Mouse (Mus musculus): ENCODE measurements around the gene Ifna6. TPM values are rescaled to one million over a fixed set of nuclear protein-coding genes. Genes with fewer than 3 reads are reported as not detected.
"Not testable (repeated sequence)": the region's sequence is repeated elsewhere in the genome, so short reads cannot be mapped to it uniquely, and the experiment has no call there.

The Ifna6 gene
- not detected in 2 replicates for total RNA-seq (2015)
- not detected in 2 replicates for total RNA-seq (2017)

DNA sequence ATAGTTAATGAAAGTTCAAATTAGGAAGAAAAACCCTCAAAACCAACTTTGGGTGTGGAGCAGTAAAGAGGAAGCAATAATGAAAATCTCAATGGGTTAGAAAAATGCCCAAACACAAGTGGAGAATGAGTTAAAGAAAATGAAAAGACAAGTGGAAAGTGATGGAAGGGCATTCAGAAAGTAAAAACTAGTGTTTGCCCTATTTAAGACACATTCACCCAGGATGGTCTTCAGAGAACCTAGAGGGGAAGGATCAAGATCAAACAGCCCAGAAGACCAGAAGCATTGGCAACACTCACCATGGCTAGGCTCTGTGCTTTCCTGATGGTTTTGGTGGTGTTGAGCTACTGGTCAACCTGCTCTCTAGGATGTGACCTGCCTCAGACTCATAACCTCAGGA is at the start of gene Ifna6:
Ifna6 (plus strand) TSS at position 301 of the 400 bp plus-strand sequence.
- ATAC-seq (replicated peaks; ENCODE audit: poor library complexity): not testable (repeated sequence)

DNA sequence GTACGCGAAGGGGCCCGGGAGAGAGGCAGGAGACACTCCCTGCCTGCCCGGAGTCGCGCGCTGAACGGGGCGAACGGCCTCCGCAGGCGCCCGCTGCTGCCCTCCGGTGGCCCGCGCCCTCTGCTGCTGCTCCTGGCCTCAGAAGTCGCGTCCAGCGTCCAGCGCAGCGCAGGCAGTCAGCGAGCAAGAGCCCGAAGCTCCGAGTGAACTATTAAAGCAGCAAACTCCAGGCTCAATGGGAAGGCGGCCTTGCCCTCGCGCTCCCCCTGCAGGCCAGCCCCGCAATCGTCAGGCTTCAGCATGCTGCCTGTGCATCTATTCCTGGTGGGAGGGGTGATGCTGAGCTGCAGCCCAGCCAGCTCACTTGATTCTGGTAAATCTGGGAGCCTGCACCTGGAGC is 47.7 kb upstream of the Ifna6 start, which contains the start of gene Gm13272:
Gm13272 (plus strand) TSS at position 301 of the 400 bp plus-strand sequence.
- ATAC-seq (replicated peaks; ENCODE audit: poor library complexity): not testable (repeated sequence)

DNA sequence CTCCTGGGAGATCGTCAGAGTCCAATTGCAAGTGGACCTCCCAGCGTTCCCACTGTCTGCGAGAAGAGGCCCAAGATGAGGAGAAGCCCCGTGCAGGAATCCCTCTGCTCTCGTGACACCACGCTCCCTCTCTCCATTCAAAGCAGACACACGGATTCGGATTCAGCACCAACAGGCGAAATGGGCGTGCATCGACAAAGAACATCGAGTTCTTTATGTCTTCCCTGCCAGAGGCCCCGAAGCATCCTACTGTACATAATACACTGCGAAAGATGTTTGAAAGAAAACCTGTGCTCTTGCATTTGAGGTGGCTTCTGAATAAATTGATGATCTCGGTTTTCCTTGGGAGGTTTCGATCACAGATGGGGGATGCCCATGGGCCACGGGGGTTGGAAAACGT is 46.9 kb upstream of the Ifna6 start:
- ATAC-seq (replicated peaks; ENCODE audit: poor library complexity): not testable (repeated sequence)

DNA sequence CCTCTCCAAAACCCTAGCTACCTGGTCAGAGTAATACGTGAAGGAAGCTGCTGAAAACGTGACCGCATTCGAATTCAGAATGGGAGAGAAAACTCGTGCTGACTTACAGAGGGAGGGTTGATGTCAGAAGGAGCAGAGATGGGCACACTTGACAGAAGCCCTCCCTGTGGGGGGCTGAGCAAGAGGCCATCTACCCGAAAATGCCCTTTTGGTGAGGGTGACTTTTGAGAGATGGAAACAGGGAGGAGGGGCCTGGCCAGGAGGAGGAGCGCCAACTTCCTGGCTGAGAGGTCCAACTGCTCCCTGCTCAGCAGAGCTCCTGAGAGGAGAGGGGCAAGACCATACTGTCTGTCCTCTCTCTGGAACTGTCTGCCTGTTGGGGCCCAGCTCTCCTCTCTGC is 45.4 kb upstream of the Ifna6 start, which contains the start of gene Ifnz:
Ifnz (plus strand) TSS at position 301 of the 400 bp plus-strand sequence.
- ATAC-seq (replicated peaks; ENCODE audit: poor library complexity): not testable (repeated sequence)

DNA sequence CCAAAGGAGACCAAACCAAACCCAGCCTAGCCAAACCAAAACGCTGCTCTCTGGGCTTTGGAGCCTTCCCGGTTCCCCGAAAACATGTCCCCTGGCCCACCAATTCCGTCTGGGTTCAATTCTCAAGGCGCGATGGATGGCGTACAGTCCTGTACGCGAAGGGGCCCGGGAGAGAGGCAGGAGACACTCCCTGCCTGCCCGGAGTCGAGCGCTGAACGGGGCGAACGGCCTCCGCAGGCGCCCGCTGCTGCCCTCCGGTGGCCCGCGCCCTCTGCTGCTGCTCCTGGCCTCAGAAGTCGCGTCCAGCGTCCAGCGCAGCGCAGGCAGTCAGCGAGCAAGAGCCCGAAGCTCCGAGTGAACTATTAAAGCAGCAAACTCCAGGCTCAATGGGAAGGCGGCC is 44.9 kb upstream of the Ifna6 start:
- not testable (repeated sequence) for ATAC-seq (replicated peaks; ENCODE audit: poor library complexity)

DNA sequence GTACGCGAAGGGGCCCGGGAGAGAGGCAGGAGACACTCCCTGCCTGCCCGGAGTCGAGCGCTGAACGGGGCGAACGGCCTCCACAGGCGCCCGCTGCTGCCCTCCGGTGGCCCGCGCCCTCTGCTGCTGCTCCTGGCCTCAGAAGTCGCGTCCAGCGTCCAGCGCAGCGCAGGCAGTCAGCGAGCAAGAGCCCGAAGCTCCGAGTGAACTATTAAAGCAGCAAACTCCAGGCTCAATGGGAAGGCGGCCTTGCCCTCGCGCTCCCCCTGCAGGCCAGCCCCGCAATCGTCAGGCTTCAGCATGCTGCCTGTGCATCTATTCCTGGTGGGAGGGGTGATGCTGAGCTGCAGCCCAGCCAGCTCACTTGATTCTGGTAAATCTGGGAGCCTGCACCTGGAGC is 41.8 kb upstream of the Ifna6 start, which contains the start of gene Gm13276:
Gm13276 (plus strand) TSS at position 301 of the 400 bp plus-strand sequence.
- ATAC-seq (replicated peaks; ENCODE audit: poor library complexity): not testable (repeated sequence)

DNA sequence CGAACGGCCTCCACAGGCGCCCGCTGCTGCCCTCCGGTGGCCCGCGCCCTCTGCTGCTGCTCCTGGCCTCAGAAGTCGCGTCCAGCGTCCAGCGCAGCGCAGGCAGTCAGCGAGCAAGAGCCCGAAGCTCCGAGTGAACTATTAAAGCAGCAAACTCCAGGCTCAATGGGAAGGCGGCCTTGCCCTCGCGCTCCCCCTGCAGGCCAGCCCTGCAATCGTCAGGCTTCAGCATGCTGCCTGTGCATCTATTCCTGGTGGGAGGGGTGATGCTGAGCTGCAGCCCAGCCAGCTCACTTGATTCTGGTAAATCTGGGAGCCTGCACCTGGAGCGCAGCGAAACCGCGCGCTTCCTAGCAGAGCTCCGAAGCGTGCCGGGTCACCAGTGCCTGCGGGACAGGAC is 38.8 kb upstream of the Ifna6 start, which contains the start of gene Gm13277:
Gm13277 (plus strand) TSS at position 231 of the 400 bp plus-strand sequence.
- ATAC-seq (replicated peaks; ENCODE audit: poor library complexity): not testable (repeated sequence)

DNA sequence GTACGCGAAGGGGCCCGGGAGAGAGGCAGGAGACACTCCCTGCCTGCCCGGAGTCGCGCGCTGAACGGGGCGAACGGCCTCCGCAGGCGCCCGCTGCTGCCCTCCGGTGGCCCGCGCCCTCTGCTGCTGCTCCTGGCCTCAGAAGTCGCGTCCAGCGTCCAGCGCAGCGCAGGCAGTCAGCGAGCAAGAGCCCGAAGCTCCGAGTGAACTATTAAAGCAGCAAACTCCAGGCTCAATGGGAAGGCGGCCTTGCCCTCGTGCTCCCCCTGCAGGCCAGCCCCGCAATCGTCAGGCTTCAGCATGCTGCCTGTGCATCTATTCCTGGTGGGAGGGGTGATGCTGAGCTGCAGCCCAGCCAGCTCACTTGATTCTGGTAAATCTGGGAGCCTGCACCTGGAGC is 36.0 kb upstream of the Ifna6 start, which contains the start of gene Gm13278:
Gm13278 (plus strand) TSS at position 301 of the 400 bp plus-strand sequence.
- ATAC-seq (replicated peaks; ENCODE audit: poor library complexity): not testable (repeated sequence)

DNA sequence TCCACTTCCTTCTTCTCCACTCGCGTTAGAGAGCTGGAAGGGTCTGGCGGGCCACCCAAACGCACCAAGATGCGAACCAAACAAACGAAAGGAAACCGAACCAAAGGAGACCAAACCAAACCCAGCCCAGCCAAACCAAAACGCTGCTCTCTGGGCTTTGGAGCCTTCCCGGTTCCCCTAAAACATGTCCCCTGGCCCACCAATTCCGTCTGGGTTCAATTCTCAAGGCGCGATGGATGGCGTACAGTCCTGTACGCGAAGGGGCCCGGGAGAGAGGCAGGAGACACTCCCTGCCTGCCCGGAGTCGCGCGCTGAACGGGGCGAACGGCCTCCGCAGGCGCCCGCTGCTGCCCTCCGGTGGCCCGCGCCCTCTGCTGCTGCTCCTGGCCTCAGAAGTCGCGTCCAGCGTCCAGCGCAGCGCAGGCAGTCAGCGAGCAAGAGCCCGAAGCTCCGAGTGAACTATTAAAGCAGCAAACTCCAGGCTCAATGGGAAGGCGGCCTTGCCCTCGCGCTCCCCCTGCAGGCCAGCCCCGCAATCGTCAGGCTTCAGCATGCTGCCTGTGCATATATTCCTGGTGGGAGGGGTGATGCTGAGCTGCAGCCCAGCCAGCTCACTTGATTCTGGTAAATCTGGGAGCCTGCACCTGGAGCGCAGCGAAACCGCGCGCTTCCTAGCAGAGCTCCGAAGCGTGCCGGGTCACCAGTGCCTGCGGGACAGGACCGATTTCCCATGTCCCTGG is 33.1 kb upstream of the Ifna6 start, which contains the start of gene Gm13275:
Gm13275 (plus strand) TSS at position 552 of the 740 bp plus-strand sequence.
- ATAC-seq (replicated peaks; ENCODE audit: poor library complexity): not testable (repeated sequence)

DNA sequence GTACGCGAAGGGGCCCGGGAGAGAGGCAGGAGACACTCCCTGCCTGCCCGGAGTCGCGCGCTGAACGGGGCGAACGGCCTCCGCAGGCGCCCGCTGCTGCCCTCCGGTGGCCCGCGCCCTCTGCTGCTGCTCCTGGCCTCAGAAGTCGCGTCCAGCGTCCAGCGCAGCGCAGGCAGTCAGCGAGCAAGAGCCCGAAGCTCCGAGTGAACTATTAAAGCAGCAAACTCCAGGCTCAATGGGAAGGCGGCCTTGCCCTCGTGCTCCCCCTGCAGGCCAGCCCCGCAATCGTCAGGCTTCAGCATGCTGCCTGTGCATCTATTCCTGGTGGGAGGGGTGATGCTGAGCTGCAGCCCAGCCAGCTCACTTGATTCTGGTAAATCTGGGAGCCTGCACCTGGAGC is 30.1 kb upstream of the Ifna6 start, which contains the start of gene Gm13279:
Gm13279 (plus strand) TSS at position 301 of the 400 bp plus-strand sequence.
- ATAC-seq (replicated peaks; ENCODE audit: poor library complexity): not testable (repeated sequence)

DNA sequence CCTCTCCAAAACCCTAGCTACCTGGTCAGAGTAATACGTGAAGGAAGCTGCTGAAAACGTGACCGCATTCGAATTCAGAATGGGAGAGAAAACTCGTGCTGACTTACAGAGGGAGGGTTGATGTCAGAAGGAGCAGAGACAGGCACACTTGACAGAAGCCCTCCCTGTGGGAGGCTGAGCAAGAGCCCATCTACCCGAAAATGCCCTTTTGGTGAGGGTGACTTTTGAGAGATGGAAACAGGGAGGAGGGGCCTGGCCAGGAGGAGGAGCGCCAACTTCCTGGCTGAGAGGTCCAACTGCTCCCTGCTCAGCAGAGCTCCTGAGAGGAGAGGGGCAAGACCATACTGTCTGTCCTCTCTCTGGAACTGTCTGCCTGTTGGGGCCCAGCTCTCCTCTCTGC is 27.9 kb upstream of the Ifna6 start, which contains the start of gene Gm13285:
Gm13285 (plus strand) TSS at position 301 of the 400 bp plus-strand sequence.
- ATAC-seq (replicated peaks; ENCODE audit: poor library complexity): not testable (repeated sequence)

DNA sequence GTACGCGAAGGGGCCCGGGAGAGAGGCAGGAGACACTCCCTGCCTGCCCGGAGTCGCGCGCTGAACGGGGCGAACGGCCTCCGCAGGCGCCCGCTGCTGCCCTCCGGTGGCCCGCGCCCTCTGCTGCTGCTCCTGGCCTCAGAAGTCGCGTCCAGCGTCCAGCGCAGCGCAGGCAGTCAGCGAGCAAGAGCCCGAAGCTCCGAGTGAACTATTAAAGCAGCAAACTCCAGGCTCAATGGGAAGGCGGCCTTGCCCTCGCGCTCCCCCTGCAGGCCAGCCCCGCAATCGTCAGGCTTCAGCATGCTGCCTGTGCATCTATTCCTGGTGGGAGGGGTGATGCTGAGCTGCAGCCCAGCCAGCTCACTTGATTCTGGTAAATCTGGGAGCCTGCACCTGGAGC is 24.3 kb upstream of the Ifna6 start, which contains the start of gene Gm13287:
Gm13287 (plus strand) TSS at position 301 of the 400 bp plus-strand sequence.
- not testable (repeated sequence) for ATAC-seq (replicated peaks; ENCODE audit: poor library complexity)

DNA sequence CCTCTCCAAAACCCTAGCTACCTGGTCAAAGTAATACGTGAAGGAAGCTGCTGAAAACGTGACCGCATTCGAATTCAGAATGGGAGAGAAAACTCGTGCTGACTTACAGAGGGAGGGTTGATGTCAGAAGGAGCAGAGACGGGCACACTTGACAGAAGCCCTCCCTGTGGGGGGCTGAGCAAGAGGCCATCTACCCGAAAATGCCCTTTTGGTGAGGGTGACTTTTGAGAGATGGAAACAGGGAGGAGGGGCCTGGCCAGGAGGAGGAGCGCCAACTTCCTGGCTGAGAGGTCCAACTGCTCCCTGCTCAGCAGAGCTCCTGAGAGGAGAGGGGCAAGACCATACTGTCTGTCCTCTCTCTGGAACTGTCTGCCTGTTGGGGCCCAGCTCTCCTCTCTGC is 22.0 kb upstream of the Ifna6 start, which contains the start of gene Gm13288:
Gm13288 (plus strand) TSS at position 301 of the 400 bp plus-strand sequence.
- ATAC-seq (replicated peaks; ENCODE audit: poor library complexity): not testable (repeated sequence)

DNA sequence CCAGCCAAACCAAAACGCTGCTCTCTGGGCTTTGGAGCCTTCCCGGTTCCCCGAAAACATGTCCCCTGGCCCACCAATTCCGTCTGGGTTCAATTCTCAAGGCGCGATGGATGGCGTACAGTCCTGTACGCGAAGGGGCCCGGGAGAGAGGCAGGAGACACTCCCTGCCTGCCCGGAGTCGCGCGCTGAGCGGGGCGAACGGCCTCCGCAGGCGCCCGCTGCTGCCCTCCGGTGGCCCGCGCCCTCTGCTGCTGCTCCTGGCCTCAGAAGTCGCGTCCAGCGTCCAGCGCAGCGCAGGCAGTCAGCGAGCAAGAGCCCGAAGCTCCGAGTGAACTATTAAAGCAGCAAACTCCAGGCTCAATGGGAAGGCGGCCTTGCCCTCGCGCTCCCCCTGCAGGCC is 21.5 kb upstream of the Ifna6 start:
- not testable (repeated sequence) for ATAC-seq (replicated peaks; ENCODE audit: poor library complexity)

DNA sequence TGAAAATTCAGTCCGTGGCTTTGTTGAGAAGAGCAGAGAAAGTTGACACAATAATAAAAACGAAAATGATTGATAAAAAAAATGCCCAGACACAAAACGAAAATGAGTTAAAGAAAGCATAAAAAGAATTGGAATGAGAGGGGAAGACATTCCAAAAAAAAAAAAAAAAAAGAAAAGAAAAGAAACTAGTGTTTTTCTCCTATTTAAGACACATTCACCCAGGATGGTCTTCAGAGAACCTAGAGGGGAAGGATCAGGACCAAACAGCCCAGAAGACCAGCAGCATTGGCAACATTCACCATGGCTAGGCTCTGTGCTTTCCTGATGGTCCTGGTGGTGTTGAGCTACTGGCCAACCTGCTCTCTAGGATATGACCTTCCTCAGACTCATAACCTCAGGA is 11.3 kb upstream of the Ifna6 start, which contains the start of gene Ifna7:
Ifna7 (plus strand) TSS at position 301 of the 400 bp plus-strand sequence.
- ATAC-seq (replicated peaks; ENCODE audit: poor library complexity): no peak

DNA sequence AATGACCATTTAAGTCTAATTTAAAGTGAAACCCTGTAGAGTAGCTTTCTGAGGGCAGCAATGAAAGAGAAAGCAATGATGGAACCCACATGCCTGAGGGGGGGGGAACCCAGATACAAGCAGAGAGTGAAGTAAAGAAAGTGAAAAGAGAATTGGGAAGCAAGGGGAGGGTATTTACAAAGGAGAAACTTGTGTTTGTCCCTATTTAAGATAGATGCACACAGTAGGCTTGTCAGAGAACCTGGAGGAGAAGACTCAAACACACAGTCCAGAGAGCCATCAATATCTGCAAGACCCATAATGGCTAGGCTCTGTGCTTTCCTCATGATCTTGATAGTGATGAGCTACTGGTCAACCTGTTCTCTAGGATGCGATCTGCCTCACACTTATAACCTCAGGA is 7.6 kb upstream of the Ifna6 start, which contains the start of gene Ifna11:
Ifna11 (plus strand) TSS at position 301 of the 400 bp plus-strand sequence.
- ATAC-seq (replicated peaks; ENCODE audit: poor library complexity): no peak

DNA sequence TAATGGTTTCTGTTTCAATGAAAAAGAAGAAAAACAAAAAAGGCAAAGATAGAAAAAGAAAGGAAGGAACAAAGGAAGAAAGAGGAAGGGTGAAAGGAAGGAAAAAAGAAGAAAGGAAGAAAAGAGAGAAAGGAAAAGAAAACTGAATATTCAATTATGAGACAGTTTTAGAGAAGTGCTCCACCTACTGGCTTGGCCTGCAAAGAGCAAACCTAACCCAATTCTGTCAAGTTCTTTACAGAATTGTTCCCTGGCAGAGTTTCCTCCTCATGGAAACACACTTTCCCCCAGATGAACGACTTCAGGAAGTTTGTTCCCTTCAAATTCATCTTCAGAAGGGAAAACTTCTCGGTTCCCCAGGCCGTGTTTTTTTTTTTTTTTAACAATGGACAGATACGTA is 4.2 kb upstream of the Ifna6 start:
- peak; percentile 66 for ATAC-seq (replicated peaks; ENCODE audit: poor library complexity)

DNA sequence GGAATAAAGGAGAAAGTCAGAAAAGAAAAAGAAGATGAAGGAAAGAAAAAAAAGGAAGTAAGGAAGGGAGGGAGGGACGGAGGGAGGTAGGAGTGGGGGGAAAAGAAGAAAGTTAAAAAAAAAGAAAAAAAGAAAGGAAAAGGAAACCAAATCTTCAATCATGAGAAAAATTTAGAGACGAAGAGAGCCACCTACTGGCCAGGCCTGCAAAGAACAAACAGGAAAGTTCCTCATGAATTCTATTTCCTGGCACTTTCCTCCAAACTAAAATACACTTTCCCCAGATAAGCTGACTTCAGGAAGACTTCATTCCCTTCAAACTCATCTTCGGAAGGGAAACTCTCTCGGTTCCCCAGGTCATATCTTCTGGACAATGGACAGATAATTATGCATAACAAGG is 3.3 kb downstream of the Ifna6 start:
- peak; percentile 64 for ATAC-seq (replicated peaks; ENCODE audit: poor library complexity)

DNA sequence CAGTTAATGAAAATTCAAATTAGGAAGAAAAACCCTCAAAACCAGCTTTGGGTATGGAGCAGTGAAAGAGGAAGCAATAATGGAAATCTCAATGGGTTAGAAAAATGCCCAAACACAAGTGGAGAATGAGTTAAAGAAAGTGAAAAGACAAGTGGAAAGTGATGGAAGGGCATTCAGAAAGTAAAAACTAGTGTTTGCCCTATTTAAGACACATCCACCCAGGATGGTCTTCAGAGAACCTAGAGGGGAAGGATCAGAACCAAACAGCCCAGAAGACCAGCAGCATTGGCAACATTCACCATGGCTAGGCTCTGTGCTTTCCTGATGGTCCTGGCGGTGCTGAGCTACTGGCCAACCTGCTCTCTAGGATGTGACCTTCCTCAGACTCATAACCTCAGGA is 8.0 kb downstream of the Ifna6 start, which contains the start of gene Ifna5:
Ifna5 (plus strand) TSS at position 301 of the 400 bp plus-strand sequence.
- not testable (repeated sequence) for ATAC-seq (replicated peaks; ENCODE audit: poor library complexity)

DNA sequence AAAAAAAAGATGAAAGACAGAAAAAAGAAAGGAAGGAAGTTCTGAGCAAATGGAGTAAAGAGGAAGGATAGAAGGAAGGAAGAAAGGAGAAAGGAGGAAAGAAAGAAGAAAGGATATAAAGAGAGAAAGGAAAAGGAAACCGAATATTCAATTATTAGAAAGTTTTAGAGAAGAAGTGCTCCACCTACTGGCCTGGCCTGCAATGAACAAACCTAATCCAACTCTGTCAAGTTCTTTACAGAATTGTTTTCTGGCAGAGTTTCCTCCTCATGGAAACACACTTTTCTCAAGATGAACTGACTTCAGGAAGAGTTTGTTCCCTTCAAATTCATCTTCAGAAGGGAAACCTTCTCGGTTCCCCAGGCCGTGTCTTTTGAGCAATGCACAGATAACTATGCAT is 11.6 kb downstream of the Ifna6 start:
- ATAC-seq (replicated peaks; ENCODE audit: poor library complexity): peak; percentile 65

DNA sequence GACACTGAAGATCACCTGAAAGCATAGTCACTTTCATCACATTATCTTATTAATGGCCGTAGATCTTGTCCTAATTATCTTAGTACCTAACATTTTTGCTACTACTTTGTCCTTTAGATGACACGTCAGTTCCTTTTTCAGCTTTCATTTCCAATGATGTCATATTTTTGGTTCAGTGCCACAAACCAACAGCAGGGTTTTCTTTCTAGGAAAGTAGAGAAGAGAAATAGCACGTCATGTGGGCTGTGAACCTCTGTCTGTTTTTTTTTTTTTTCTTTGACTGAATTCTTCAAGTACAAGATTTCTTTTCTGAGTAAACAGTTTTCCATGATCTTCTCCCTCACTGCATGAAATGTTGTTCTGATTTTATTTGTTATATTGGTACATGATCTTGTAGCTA is 12.8 kb downstream of the Ifna6 start:
- ATAC-seq (replicated peaks; ENCODE audit: poor library complexity): peak; percentile 46; the same call in 1 of the 2 replicates
